Mouse (Mus musculus) liver, postnatal 0 days (tissue): Measurements from ENCODE around the gene Spdef.

ENCODE experiments used
- CTCF ChIP-seq: sonication (generic); IDR thresholded peaks from 2 replicates; pipeline ENCODE4 v1.5.1; 2016; ENCODE audit warnings: antibody characterized with exemption, low read depth
- EP300 ChIP-seq: IDR thresholded peaks from 2 replicates; pipeline ENCODE4 v1.6.1; 2016; ENCODE audit warnings: antibody characterized with exemption, low read depth, mild to moderate bottlenecking

DNA sequence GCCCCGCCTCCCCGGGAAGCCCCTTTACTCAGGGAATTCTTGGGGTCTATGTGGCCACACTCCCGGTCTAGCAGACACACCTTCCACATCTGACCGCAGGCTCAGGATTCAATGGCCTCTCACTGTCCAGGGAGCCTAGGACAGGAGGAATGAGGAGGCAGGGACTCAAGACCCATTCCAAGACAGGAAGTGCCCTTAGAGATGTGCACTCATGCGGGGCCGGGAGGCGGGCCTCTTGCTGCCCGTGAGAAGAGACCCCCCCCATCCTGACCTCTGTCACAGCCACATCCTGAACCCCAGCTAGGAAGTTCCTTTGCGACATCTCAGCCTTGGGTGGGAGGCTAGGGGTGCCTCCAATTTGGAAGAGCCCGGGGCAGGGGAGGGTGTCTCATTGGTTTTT, 3.7 kb downstream of the Spdef start:
- TF ChIP-seq CTCF (no peak), EP300 (no peak)
